Mouse (Mus musculus): ENCODE results near the gene Slc25a1. TPM values are rescaled to one million over a fixed set of nuclear protein-coding genes. Genes with fewer than 3 reads are reported as not detected.

Slc25a1 gene
- polyA plus RNA-seq, 1 experiment = 62.5 TPM

- TF ChIP-seq CTCF (IDR thresholded peaks at IDR 0.05; ENCODE audit: extremely low read depth, insufficient read depth, low read length) = no peak
- TF ChIP-seq POLR2A (IDR thresholded peaks at IDR 0.05; ENCODE audit: extremely low read depth, insufficient read depth, low read length) = no peak
- Histone ChIP-seq H3K4me3 (ENCODE audit: insufficient read depth, low read length) (no peak within 1 kb of the TSS), H3K4me1 (ENCODE audit: control insufficient read depth, insufficient read depth, low read length) (peaks cover 9% of the 10 kb centered on the region), H3K27ac (ENCODE audit: insufficient read depth, low read length) (no peak within 1 kb of the TSS)
Measured at GRCm38 (mm10) chr16:17893923-17894322, 34.1 kb downstream of the Slc25a1 start, which contains the start of gene Tssk1. Gene Tssk1, plus strand, starts transcription at chr16:17894223.

- no peak for TF ChIP-seq POLR2A (IDR thresholded peaks at IDR 0.05; ENCODE audit: extremely low read depth, insufficient read depth, low read length)
- TF ChIP-seq CTCF (IDR thresholded peaks at IDR 0.05; ENCODE audit: extremely low read depth, insufficient read depth, low read length) = no peak
- H3K27ac ChIP-seq (ENCODE audit: insufficient read depth, low read length) = no peak overlapping the region
- no peak overlapping the region for H3K4me3 ChIP-seq (ENCODE audit: insufficient read depth, low read length)
- H3K4me1 ChIP-seq (ENCODE audit: control insufficient read depth, insufficient read depth, low read length) = peaks cover 9% of the 10 kb centered on the region
Measured at GRCm38 (mm10) chr16:17892606-17893005, 35.4 kb downstream of the Slc25a1 start.

DNA sequence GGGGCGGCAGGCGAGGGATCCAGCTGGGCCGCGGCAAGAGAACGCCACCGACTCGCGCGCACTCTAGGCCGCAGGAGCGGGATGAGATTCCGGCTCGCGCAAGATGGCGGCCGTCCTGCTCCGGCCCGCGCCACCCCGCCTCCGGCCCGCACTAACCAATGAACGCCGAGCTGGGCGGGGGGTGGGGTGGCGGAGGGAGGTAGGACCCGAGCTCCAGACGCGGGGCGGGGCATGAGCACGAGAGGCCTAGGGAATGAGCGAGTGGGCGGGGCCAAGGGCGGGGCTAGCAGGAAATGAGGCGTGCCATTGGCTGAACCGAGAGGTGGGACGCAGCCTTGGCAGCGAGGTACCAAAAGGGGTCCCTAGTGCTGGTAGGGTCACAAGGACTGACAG, 36.5 kb downstream of the Slc25a1 start, which contains the start of gene Gm20518:
TSS of gene Gm20518 (minus strand) at position 105 of the 393 bp plus-strand sequence.
- peak within 1 kb of the TSS; percentile 81 for H3K4me3 ChIP-seq (ENCODE audit: insufficient read depth, low read length)
- TF ChIP-seq CTCF (IDR thresholded peaks at IDR 0.05; ENCODE audit: extremely low read depth, insufficient read depth, low read length) (no peak), POLR2A (IDR thresholded peaks at IDR 0.05; ENCODE audit: extremely low read depth, insufficient read depth, low read length) (peak; percentile 51; the same call in 1 of the 2 replicates)
- peaks cover 9% of the 10 kb centered on the region for H3K4me1 ChIP-seq (ENCODE audit: control insufficient read depth, insufficient read depth, low read length)

DNA sequence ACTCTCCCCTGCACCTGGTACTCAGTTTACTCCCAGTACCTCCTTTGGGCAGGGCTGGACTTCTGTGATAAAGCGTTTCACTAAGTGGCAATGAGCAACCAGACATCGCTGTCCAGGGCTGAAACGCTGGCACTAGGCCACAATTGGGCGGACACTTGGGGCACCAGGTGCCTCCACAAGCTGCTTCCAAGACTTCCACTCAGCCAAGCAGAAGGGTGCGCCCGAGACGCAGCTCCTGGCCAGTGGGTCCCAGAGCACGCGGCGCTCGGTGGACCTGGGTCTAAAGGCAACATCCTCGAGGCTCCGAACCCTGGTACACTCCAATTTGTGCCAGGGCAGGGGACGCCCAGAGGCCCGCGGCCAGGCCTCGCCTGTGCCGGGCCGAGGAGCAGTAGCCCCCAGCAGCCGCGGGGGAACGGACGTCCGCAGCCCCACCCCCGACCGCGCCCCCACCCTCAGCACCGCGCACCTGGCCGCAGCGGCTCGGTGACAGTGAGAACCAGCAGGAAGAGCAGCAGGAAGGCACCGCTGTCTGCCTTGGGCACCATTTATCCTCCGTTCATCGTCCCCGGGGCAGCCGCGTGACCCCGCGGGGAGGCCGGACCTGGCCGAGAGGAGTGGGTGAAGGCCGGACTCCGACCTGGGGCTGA, 37.0 kb downstream of the Slc25a1 start:
- Histone ChIP-seq H3K4me3 (ENCODE audit: insufficient read depth, low read length) (peak overlapping the region; percentile 81), H3K4me1 (ENCODE audit: control insufficient read depth, insufficient read depth, low read length) (peaks cover 9% of the 10 kb centered on the region), H3K27ac (ENCODE audit: insufficient read depth, low read length) (peak overlapping the region; percentile 92)
- TF ChIP-seq CTCF (IDR thresholded peaks at IDR 0.05; ENCODE audit: extremely low read depth, insufficient read depth, low read length) = no peak
- no peak for TF ChIP-seq POLR2A (IDR thresholded peaks at IDR 0.05; ENCODE audit: extremely low read depth, insufficient read depth, low read length)

More for the DNA sequence above, 36.5 kb downstream of the Slc25a1 start, which contains the start of gene Gm20518:
- peak within 1 kb of the TSS; percentile 92 for H3K27ac ChIP-seq (ENCODE audit: insufficient read depth, low read length)

GRCm38 (mm10) chr16:17890342-17890727, 37.7 kb downstream of the Slc25a1 start:
- TF ChIP-seq POLR2A (IDR thresholded peaks at IDR 0.05; ENCODE audit: extremely low read depth, insufficient read depth, low read length) = no peak
- no peak for TF ChIP-seq CTCF (IDR thresholded peaks at IDR 0.05; ENCODE audit: extremely low read depth, insufficient read depth, low read length)
- peak overlapping the region; percentile 81 for H3K4me3 ChIP-seq (ENCODE audit: insufficient read depth, low read length)
- H3K27ac ChIP-seq (ENCODE audit: insufficient read depth, low read length) = no peak overlapping the region
- peaks cover 9% of the 10 kb centered on the region for H3K4me1 ChIP-seq (ENCODE audit: control insufficient read depth, insufficient read depth, low read length)

GRCm38 (mm10) chr16:17889689-17890341, 38.2 kb downstream of the Slc25a1 start:
- no peak for TF ChIP-seq CTCF (IDR thresholded peaks at IDR 0.05; ENCODE audit: extremely low read depth, insufficient read depth, low read length)
- TF ChIP-seq POLR2A (IDR thresholded peaks at IDR 0.05; ENCODE audit: extremely low read depth, insufficient read depth, low read length) = no peak
- peaks cover 9% of the 10 kb centered on the region for H3K4me1 ChIP-seq (ENCODE audit: control insufficient read depth, insufficient read depth, low read length)
- H3K27ac ChIP-seq (ENCODE audit: insufficient read depth, low read length) = no peak overlapping the region
- H3K4me3 ChIP-seq (ENCODE audit: insufficient read depth, low read length) = peak overlapping the region; percentile 81; the same call in 1 of the 2 replicates

- Histone ChIP-seq H3K4me1 (ENCODE audit: control insufficient read depth, insufficient read depth, low read length) (peaks cover 8% of the 10 kb centered on the region), H3K27ac (ENCODE audit: insufficient read depth, low read length) (no peak overlapping the region)
- no peak for TF ChIP-seq CTCF (IDR thresholded peaks at IDR 0.05; ENCODE audit: extremely low read depth, insufficient read depth, low read length)
- TF ChIP-seq POLR2A (IDR thresholded peaks at IDR 0.05; ENCODE audit: extremely low read depth, insufficient read depth, low read length) = no peak
Measured at GRCm38 (mm10) chr16:17884116-17884515, 43.9 kb downstream of the Slc25a1 start.

GRCm38 (mm10) chr16:17882196-17882595, 45.8 kb downstream of the Slc25a1 start:
- Histone ChIP-seq H3K4me3 (ENCODE audit: insufficient read depth, low read length) (no peak overlapping the region), H3K27ac (ENCODE audit: insufficient read depth, low read length) (no peak overlapping the region), H3K4me1 (ENCODE audit: control insufficient read depth, insufficient read depth, low read length) (peaks cover 9% of the 10 kb centered on the region)
- no peak for TF ChIP-seq POLR2A (IDR thresholded peaks at IDR 0.05; ENCODE audit: extremely low read depth, insufficient read depth, low read length)
- TF ChIP-seq CTCF (IDR thresholded peaks at IDR 0.05; ENCODE audit: extremely low read depth, insufficient read depth, low read length) = no peak

More at GRCm38 (mm10) chr16:17884116-17884515, 43.9 kb downstream of the Slc25a1 start:
- no peak overlapping the region for H3K4me3 ChIP-seq (ENCODE audit: insufficient read depth, low read length)

- H3K4me3 ChIP-seq (ENCODE audit: insufficient read depth, low read length) = no peak overlapping the region
Measured at GRCm38 (mm10) chr16:17879571-17879970, 48.4 kb downstream of the Slc25a1 start.

More at GRCm38 (mm10) chr16:17879571-17879970, 48.4 kb downstream of the Slc25a1 start:
- TF ChIP-seq POLR2A (IDR thresholded peaks at IDR 0.05; ENCODE audit: extremely low read depth, insufficient read depth, low read length) (no peak), CTCF (IDR thresholded peaks at IDR 0.05; ENCODE audit: extremely low read depth, insufficient read depth, low read length) (no peak)
- Histone ChIP-seq H3K27ac (ENCODE audit: insufficient read depth, low read length) (no peak overlapping the region), H3K4me1 (ENCODE audit: control insufficient read depth, insufficient read depth, low read length) (peaks cover 9% of the 10 kb centered on the region)
